Mouse (Mus musculus): ENCODE data around the gene Szrd1.

The Szrd1 gene

GRCm38 (mm10) chr4:141139116-141139970 is at the start of gene Szrd1:
Gene Szrd1, minus strand, starts transcription at chr4:141139775.
- peak; percentile 96 to 97 for DNase-seq (ENCODE audit: low read depth in 1 of 2, low spot score in 2 of 2)

DNA sequence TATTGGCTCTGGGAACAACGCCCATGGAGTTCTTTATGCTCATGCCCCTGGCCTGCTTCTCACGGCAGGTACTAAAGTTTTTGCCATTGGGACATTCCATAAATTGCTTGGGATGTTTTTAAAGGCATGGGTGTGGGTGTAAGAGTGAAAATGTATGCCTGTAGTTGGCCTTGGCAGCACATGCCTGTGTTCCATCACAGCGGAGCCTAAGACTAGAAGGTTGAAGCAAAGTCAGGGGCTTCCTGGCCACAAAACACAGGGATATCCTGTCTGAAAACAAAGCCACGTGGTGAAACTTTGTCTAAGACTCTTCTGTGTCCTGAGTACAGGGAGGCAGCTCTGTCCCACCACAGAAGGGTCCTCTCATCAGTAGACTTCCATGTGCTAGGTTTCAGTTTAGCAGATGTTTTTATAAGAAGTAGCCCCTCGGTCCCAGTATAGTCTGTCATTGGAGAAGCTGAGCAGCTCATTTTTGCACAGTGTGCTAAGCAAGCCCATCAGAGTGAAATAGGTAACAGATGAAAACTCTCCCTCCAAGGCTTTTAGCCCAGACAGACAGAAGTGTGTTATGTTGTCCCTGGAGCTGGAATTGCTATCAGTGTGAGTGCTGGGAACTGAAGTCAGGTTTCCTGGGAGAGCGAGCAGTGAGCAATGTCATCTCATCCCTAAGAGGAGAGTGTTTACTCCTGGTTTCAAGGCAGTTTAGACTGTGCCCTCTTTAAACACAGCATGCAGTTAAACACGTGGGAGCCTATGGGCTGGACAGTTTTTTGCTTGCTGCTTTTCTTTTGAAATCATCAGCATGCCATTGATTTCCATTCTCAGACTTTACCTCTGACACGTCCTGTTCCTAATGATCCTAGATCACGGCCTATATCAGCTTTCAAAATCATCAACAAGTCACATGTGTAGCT is 47.6 kb upstream of the Szrd1 start:
- no peak for DNase-seq (ENCODE audit: low read depth in 1 of 2, low spot score in 2 of 2)

DNA sequence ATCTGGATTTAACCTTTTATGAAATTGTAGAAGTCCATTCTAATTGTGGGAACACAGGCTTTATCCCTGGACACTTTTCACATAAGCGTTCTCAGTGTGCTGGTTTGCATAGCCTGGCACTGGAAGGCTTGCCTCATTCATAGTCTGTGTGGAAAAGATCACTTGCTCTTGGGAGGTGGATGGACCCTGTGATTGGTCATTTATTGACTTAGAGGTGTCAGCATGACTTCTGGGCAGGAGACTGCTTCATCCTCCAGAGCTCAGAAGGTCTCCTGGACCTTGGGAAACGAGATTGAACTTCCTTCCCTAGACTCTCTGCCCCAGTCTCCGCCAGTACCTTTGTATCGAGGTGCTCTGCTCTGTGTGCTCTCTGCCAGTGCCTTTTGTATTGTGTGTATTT is 44.9 kb upstream of the Szrd1 start:
- no peak for DNase-seq (ENCODE audit: low read depth in 1 of 2, low spot score in 2 of 2)

DNA sequence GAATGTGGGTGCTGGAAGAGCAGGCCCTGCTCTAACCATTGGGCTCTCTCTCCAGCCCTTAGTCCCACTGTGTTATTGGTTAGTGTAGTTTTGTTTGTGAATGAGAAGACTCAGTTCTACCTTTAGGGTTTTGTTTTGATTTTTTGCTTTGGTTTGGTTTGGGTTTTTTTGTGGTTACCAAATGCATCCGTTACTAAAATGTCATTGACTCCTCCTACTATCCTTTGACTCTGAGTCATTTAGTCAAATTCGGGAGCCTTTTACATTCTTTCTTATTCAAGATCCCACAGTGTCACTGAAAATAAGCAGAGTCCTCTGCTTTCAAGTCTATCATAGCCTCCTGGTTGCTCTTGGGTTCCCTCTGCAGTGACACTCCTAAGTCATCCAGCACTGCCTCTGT is 44.4 kb upstream of the Szrd1 start:
- no peak for DNase-seq (ENCODE audit: low read depth in 1 of 2, low spot score in 2 of 2)

DNA sequence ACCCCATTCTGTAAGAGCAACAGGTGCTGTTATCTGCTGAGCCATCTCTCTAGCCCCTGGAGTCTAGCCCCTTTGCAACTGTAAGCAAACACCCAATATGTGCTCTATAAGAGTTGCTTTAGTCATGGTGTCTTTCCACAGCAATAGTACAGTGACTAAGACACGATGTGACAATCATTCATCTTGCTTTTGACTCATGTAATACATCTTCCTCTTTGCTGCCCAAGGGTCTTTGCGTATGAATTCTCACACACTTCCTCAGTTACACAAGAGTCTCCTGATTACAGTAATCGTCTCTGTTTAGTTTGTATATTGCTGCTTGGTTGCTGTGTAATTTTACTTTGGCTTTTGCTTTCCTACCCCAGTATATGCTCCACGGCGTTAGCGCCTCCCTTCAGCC is 42.4 kb upstream of the Szrd1 start:
- DNase-seq (ENCODE audit: low read depth in 1 of 2, low spot score in 2 of 2), result peak in 1 of 2 experiments; percentile 10

DNA sequence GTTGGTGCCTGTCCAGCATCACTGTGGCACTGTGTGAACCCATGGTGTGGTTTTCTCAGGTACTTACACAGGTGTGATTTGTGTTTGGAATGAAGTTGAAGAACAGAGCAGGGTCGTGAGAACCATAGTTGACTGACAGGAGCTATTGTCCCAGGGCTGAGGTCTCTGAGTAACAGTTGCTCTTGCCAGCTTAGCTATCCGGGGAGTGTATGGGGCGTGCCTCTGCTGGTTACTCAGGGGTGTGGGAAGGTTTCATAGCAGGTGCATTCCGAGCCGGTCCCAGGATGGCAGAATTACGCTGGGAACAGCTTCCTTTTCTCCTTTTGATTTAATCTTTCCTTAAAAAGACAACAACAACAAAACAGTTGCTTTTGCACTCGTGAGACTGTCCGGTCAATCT is 41.3 kb upstream of the Szrd1 start:
- DNase-seq (ENCODE audit: low read depth in 1 of 2, low spot score in 2 of 2), result no peak

DNA sequence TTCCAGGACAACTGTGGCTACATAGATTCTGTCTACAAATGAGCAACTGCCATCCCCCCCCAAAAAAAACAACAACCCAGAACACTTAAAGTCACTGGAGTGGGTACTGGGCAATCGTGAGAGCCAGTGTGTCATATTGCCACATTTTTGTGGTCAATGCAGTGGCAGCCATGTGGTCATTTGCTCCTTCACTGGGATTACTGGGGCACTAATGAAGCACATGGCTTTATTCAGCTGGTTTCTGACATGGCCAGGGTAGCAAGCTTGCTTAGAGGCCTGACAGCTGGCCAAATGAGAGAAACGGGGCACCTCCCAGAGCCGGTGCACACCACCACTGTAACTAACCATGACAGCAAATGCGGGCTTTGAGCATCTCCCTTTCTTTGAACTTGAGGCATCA is 38.9 kb upstream of the Szrd1 start:
- DNase-seq (ENCODE audit: low read depth in 1 of 2, low spot score in 2 of 2), result no peak

DNA sequence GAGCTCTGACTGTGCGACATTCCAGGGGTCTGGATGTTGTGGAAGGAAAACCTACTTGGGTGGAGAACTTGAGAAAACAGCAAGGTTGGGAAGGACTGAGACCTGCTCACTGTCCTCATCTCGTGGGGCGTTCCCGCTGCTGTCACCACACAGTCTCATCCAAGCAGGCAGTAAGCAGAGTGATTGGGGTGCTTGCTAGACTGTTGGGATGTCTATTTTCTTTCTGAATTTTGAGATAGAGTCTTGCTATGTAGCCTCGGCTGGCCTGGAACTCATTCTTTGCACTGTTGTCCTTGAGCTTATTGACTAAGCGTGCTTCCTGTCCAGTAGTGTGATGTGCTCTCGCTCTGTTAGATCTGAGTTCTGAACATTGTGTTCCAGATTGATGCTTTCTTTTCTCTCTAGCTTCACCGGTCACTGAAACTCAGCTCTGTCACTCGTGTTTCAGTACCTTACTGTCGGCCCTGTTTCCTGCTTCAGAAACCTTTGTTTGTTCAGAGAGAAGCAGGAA is 36.8 kb upstream of the Szrd1 start:
- no peak for DNase-seq (ENCODE audit: low read depth in 1 of 2, low spot score in 2 of 2)

GRCm38 (mm10) chr4:141175783-141176182 is 36.2 kb upstream of the Szrd1 start:
- DNase-seq (ENCODE audit: low read depth in 1 of 2, low spot score in 2 of 2), result no peak

- no peak for DNase-seq (ENCODE audit: low read depth in 1 of 2, low spot score in 2 of 2)
These were observed 32.5 kb upstream of the Szrd1 start for GRCm38 (mm10) chr4:141172121-141172520.

GRCm38 (mm10) chr4:141167156-141167555 is 27.6 kb upstream of the Szrd1 start:
- no peak for DNase-seq (ENCODE audit: low read depth in 1 of 2, low spot score in 2 of 2)

DNA sequence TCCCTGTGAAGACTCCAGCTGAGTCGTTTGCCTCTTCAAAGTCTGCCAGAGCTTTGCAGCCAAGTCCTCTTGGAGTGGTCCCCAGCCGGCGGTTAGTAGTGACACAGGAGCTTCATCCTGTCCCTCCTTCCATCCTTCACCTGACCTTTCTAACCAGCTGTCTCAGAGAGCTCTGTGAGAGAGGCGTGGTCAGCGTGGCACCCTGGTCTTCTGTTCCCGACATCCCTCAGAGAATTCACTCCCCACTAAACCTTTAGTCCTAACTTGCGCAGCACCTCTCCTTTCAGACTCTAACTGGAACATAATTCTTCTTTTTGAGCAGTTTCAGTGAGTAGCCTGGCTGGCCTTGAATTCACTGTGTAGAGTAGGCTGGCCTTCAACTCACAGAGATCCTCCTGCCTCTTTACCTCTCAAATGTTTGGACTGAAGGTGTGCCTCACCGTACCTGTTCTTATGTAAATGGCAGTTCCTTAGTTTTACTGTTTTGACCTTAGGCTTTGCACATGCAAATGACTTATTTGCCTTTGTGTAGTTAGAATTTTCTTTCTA is 26.2 kb upstream of the Szrd1 start:
- DNase-seq (ENCODE audit: low read depth in 1 of 2, low spot score in 2 of 2), result no peak

DNA sequence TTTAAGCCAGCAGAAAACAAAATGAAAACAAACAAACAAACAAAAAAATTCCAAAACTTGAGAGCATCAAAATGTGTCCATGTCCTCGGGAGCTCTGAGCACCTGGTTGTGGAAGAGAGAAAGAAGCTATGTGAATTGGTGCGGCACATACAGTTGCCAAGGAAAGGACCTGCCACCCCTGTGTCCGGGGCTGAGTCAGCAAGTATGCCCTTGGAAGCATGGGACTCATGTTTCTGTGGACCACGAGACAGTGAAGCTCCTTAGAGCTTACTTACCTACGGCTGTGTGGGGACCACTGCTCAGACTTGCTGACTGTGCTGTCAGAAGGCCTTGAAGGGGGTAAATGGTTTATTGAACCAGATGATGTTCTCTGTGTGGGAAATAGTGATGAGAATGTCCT is 24.2 kb upstream of the Szrd1 start:
- no peak for DNase-seq (ENCODE audit: low read depth in 1 of 2, low spot score in 2 of 2)

- no peak for DNase-seq (ENCODE audit: low read depth in 1 of 2, low spot score in 2 of 2)
These were observed 22.2 kb upstream of the Szrd1 start for GRCm38 (mm10) chr4:141161699-141162208.

GRCm38 (mm10) chr4:141160193-141160592 is 20.6 kb upstream of the Szrd1 start:
- DNase-seq (ENCODE audit: low read depth in 1 of 2, low spot score in 2 of 2), result no peak

- DNase-seq (ENCODE audit: low read depth in 1 of 2, low spot score in 2 of 2), result no peak
These were observed 20.1 kb upstream of the Szrd1 start for GRCm38 (mm10) chr4:141159666-141160065.

DNA sequence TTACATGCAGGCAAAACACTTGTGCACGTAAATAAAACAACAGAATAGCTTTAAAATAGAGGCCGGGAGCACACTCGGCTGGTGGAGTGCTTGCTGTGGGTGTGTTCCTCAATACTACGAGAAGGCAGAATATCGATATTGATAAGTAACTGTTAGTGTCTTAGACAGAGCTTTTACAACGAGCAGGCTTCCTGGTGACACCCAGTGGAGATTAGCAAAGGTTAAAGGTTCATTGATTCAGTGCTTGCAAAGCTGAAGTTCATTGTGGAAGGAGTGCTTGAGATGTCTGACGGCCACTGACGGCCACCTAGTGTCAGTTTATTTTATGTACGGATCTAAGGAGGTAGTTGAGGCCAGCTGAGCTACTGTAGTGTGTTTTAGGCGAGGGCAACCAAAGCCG is 19.5 kb upstream of the Szrd1 start:
- DNase-seq (ENCODE audit: low read depth in 1 of 2, low spot score in 2 of 2), result no peak

GRCm38 (mm10) chr4:141158609-141159008 is 19.0 kb upstream of the Szrd1 start:
- DNase-seq (ENCODE audit: low read depth in 1 of 2, low spot score in 2 of 2), result no peak

- DNase-seq (ENCODE audit: low read depth in 1 of 2, low spot score in 2 of 2), result no peak
These were observed 17.9 kb upstream of the Szrd1 start for GRCm38 (mm10) chr4:141157485-141157884.

GRCm38 (mm10) chr4:141149116-141149515 is 9.5 kb upstream of the Szrd1 start:
- no peak for DNase-seq (ENCODE audit: low read depth in 1 of 2, low spot score in 2 of 2)
